ENCODE assay signal across 9 mouse cellular contexts in the genomic region with DNA sequence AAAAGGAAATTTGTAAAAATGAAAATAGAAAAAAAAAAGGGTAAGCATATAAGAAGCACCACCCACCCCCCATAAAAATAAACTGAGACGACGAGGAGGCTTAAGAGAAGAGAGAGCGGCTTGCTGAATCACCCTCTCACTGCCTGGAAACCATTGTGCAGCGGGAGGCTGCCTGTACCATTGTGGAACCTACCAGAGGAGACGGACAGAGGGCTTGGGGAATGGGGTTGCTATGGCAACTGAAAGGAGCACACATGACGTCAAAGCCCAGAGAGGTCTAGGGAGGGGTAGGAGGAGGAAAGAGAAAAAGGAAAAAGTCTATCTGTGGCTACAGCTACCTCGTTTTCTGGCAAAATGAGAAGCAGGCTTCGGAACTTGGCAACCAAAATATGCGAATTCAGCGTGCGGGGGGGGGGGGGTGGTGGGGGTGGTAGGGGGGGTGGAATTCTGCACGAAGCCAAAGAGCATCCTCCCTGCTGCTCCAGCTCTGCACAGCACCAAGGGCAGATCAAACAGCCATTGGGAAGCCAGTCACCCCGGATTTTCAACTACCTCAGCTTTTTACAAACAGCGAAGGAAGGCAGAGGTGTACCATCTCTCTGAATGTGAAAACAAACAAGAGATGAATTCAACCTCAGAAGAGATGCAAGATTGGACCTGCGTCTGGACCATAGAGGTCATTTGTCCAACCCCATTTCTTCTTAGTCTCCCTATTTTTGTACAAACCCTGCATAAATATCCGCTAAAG. TPM values are rescaled to one million over a fixed set of nuclear protein-coding genes. Genes with fewer than 3 reads are reported as not detected.
DNase-seq lines count a peak whose midpoint lies in the region; ATAC-seq and TF ChIP-seq lines count a peak whose summit lies in the region.
"Had no signal": no experiment of that assay in that cellular context is flagged by ENCODE, and none has a peak within 500 bp of the region (broad histone marks: within the 10 kb centered on the region; RNA-seq: fewer than 3 reads in every experiment).

A gene (minus strand): TSS at position 234 of the 748 bp plus-strand sequence.

- 15% methylated on average over 14 of the region's 16 CpGs for WGBS in liver, embryonic 12.5 days (ENCODE audit: insufficient replicate concordance)
- 9% methylated on average over 16 of the region's 16 CpGs for WGBS in forebrain, embryonic 10.5 days
- 9% methylated on average over 16 of the region's 16 CpGs for WGBS in heart, embryonic 16.5 days
- 9% methylated on average over 15 of the region's 16 CpGs for WGBS in kidney, postnatal 0 days
- WGBS in limb, embryonic 14.5 days = 12% methylated on average over 15 of the region's 16 CpGs

- H3K9ac ChIP-seq in liver, embryonic 12.5 days = no peak within 1 kb of the TSS
- H3K9ac ChIP-seq in heart, embryonic 16.5 days (ENCODE audit: low read length) = no peak within 1 kb of the TSS; the same call in 1 of the 2 replicates
- H3K9ac ChIP-seq in kidney, postnatal 0 days (ENCODE audit: low read depth, low read length) = no peak within 1 kb of the TSS
- no peak within 1 kb of the TSS for H3K9ac ChIP-seq in limb, embryonic 14.5 days (ENCODE audit: low read depth, low read length, severe bottlenecking)
- H3K9ac ChIP-seq: liver, embryonic 13.5 days had no signal

- no peaks in the 10 kb centered on the region for H3K36me3 ChIP-seq in liver, embryonic 12.5 days
- no peaks in the 10 kb centered on the region for H3K36me3 ChIP-seq in forebrain, embryonic 10.5 days (replicated peaks)
- no peaks in the 10 kb centered on the region for H3K36me3 ChIP-seq in heart, embryonic 16.5 days (ENCODE audit: control insufficient read depth, insufficient read depth)
- no peaks in the 10 kb centered on the region for H3K36me3 ChIP-seq in kidney, postnatal 0 days (ENCODE audit: insufficient read depth, low read length)
- H3K36me3 ChIP-seq in limb, embryonic 14.5 days (ENCODE audit: control insufficient read depth, insufficient read depth, low read length) = no peaks in the 10 kb centered on the region
- H3K36me3 ChIP-seq: liver, embryonic 13.5 days had no signal

- peak; percentile 17 for DNase-seq in liver
- peak; percentile 76 for DNase-seq in forebrain, embryonic 10.5 days (ENCODE audit: extremely low spot score, low spot score)
- peak; percentile 89 for DNase-seq in kidney, postnatal 0 days (ENCODE audit: low spot score)
- peak; percentile 83 for DNase-seq in limb, embryonic 14.5 days (ENCODE audit: low spot score)
- DNase-seq in ovary, postnatal 14 days (ENCODE audit: low spot score) = peak; percentile 13
- DNase-seq: liver, embryonic 13.5 days had no signal

- H3K4me1 ChIP-seq in liver, embryonic 12.5 days = no peaks in the 10 kb centered on the region
- peaks cover 27% of the 10 kb centered on the region for H3K4me1 ChIP-seq in forebrain, embryonic 10.5 days
- peaks cover 7% of the 10 kb centered on the region for H3K4me1 ChIP-seq in heart, embryonic 16.5 days (ENCODE audit: control insufficient read depth, insufficient read depth, low read length)
- no peaks in the 10 kb centered on the region for H3K4me1 ChIP-seq in kidney, postnatal 0 days (replicated peaks; ENCODE audit: insufficient read depth, low read length)
- no peaks in the 10 kb centered on the region for H3K4me1 ChIP-seq in limb, embryonic 14.5 days (ENCODE audit: control insufficient read depth, insufficient read depth, low read length)
- H3K4me1 ChIP-seq: liver, embryonic 13.5 days had no signal

- H3K9me3 ChIP-seq in liver, embryonic 12.5 days (replicated peaks) = no peaks in the 10 kb centered on the region
- H3K9me3 ChIP-seq in forebrain, embryonic 10.5 days = peaks cover 7% of the 10 kb centered on the region; the same call in 1 of the 2 replicates
- H3K9me3 ChIP-seq in heart, embryonic 16.5 days (replicated peaks; ENCODE audit: control insufficient read depth, low read length) = 0 out of 2 replicates have a peak, but pooled peaks cover 2% of the 10 kb centered on the region
- H3K9me3 ChIP-seq in kidney, postnatal 0 days (replicated peaks; ENCODE audit: low read length) = no peaks in the 10 kb centered on the region
- no peaks in the 10 kb centered on the region for H3K9me3 ChIP-seq in limb, embryonic 14.5 days (ENCODE audit: control insufficient read depth, low read length)
- H3K9me3 ChIP-seq: liver, embryonic 13.5 days had no signal

- no peak for TF ChIP-seq CTCF in kidney, postnatal 0 days (IDR thresholded peaks at IDR 0.05; ENCODE audit: low read depth)

- H3K4me3 ChIP-seq in liver, embryonic 12.5 days = no peak within 1 kb of the TSS
- peak within 1 kb of the TSS; percentile 48 for H3K4me3 ChIP-seq in forebrain, embryonic 10.5 days
- peak within 1 kb of the TSS; percentile 32 for H3K4me3 ChIP-seq in heart, embryonic 16.5 days (ENCODE audit: low read length)
- H3K4me3 ChIP-seq in kidney, postnatal 0 days (replicated peaks; ENCODE audit: low read depth, low read length) = no peak within 1 kb of the TSS
- peak within 1 kb of the TSS; percentile 21 for H3K4me3 ChIP-seq in limb, embryonic 14.5 days (replicated peaks; ENCODE audit: low read length)
- H3K4me3 ChIP-seq: liver, embryonic 13.5 days had no signal

- H3K27ac ChIP-seq in liver, embryonic 12.5 days = no peak within 1 kb of the TSS
- H3K27ac ChIP-seq in forebrain, embryonic 10.5 days = peak within 1 kb of the TSS; percentile 84
- no peak within 1 kb of the TSS for H3K27ac ChIP-seq in heart, embryonic 16.5 days (ENCODE audit: low read length)
- H3K27ac ChIP-seq in kidney, postnatal 0 days = no peak within 1 kb of the TSS
- H3K27ac ChIP-seq in limb, embryonic 14.5 days (replicated peaks; ENCODE audit: low read depth, low read length) = no peak within 1 kb of the TSS
- H3K27ac ChIP-seq: liver, embryonic 13.5 days had no signal

- no peak for TF ChIP-seq POLR2A in limb, embryonic 14.5 days (IDR thresholded peaks at IDR 0.05; ENCODE audit: borderline replicate concordance, extremely low read depth, insufficient read depth, insufficient read length)

- H3K4me2 ChIP-seq in liver, embryonic 12.5 days = no peak within 1 kb of the TSS
- H3K4me2 ChIP-seq in heart, embryonic 16.5 days (ENCODE audit: low read depth, low read length) = peak within 1 kb of the TSS; percentile 62
- H3K4me2 ChIP-seq in kidney, postnatal 0 days (ENCODE audit: low read length) = peak within 1 kb of the TSS; percentile 49
- peak within 1 kb of the TSS; percentile 48 for H3K4me2 ChIP-seq in limb, embryonic 14.5 days (replicated peaks; ENCODE audit: low read depth, low read length, severe bottlenecking)
- H3K4me2 ChIP-seq: liver, embryonic 13.5 days had no signal

- ATAC-seq in liver, embryonic 12.5 days = no peak
- peak; percentile 75 for ATAC-seq in heart, embryonic 16.5 days (replicated peaks; ENCODE audit: extremely low read depth, insufficient read depth, low FRiP score)
- peak; percentile 71 for ATAC-seq in kidney, postnatal 0 days (replicated peaks; ENCODE audit: low FRiP score, low read depth)
- peak; percentile 97 for ATAC-seq in limb, embryonic 14.5 days (ENCODE audit: low FRiP score, low read depth)
- no peak for ATAC-seq in monocyte, adult 5-6 weeks (replicated peaks; ENCODE audit: insufficient number of reproducible peaks, low FRiP score, low TSS enrichment, poor library complexity, severe bottlenecking)

- no peaks in the 10 kb centered on the region; the same call in 1 of the 2 replicates for H3K27me3 ChIP-seq in liver, embryonic 12.5 days (replicated peaks)
- peaks cover 6% of the 10 kb centered on the region; the same call in 1 of the 2 replicates for H3K27me3 ChIP-seq in forebrain, embryonic 10.5 days (ENCODE audit: poor library complexity, severe bottlenecking)
- no peaks in the 10 kb centered on the region for H3K27me3 ChIP-seq in heart, embryonic 16.5 days (ENCODE audit: control insufficient read depth, insufficient read depth, low read length)
- H3K27me3 ChIP-seq in kidney, postnatal 0 days (ENCODE audit: insufficient read depth, low read length) = no peaks in the 10 kb centered on the region
- H3K27me3 ChIP-seq in limb, embryonic 14.5 days (ENCODE audit: control insufficient read depth, insufficient read depth, low read length) = no peaks in the 10 kb centered on the region
- H3K27me3 ChIP-seq: liver, embryonic 13.5 days had no signal

RNA-seq across cellular contexts. Expression of the gene that starts here (rescaled TPM):
- 0.02 TPM in 1 of 2 replicates, not detected in the other for polyA plus RNA-seq in liver, embryonic 12.5 days (2016; fragmentation: Nextera tagmentation; extraction: Ambion mirVana)
- polyA plus RNA-seq in forebrain, embryonic 10.5 days (2016; fragmentation: Nextera tagmentation; extraction: Ambion mirVana) = 7.7 TPM in 2 replicates
- 2.7 and 3.6 TPM in 2 replicates for polyA plus RNA-seq in heart, embryonic 16.5 days (2015; fragmentation: Nextera tagmentation; extraction: Ambion mirVana)
- 0.40 and 0.41 TPM in 2 replicates for polyA plus RNA-seq in kidney, postnatal 0 days (2015; fragmentation: Nextera tagmentation; extraction: Ambion mirVana)
- polyA plus RNA-seq in limb, embryonic 14.5 days (2012; rRNA removed) = 0.60 and 0.92 TPM in 2 replicates
- polyA plus RNA-seq in limb, embryonic 14.5 days (2014; fragmentation: Nextera tagmentation; extraction: Ambion mirVana) = 0.48 and 0.55 TPM in 2 replicates
- not detected in 3 replicates for total RNA-seq in monocyte, adult 5-6 weeks (2017)

Comparison
In these comparisons a context has a peak if more than half of its experiments do, and no peak if none do; other contexts are left out.
1. Peak in DNase-seq, ATAC-seq and H3K4me2 ChIP-seq in kidney, postnatal 0 days; RNA of the gene not detected or under 1 TPM.
2. Peak in DNase-seq, ATAC-seq, H3K4me3 ChIP-seq and H3K4me2 ChIP-seq in limb, embryonic 14.5 days; RNA of the gene not detected or under 1 TPM.
3. DNase-seq: peak in every context shown above with its lines; median percentile 89 in kidney, postnatal 0 days; 83 in limb, embryonic 14.5 days; 76 in forebrain, embryonic 10.5 days; 17 in liver; 13 in ovary, postnatal 14 days.
4. H3K4me3 ChIP-seq: peak in forebrain, embryonic 10.5 days (single experiment) and heart, embryonic 16.5 days (single experiment); none in liver, embryonic 12.5 days (single experiment) and kidney, postnatal 0 days (single experiment).